Mouse (Mus musculus) testis, adult 2 months (tissue): ENCODE measurements around the gene Gm10188.

Source experiments
- CTCF ChIP-seq: fragments of 200-500 bp; IDR thresholded peaks from 2 replicates; pipeline ENCODE4 v1.5.1; 2012; ENCODE audit warnings: low read depth, mild to moderate bottlenecking, inconsistent platforms, low read length, moderate library complexity; ENCODE audit not compliant: control insufficient read depth, insufficient read depth, insufficient replicate concordance
- POLR2A ChIP-seq: fragments of 200-500 bp; IDR thresholded peaks from 2 replicates; pipeline ENCODE4 v1.6.1; 2012; ENCODE audit warnings: low read depth, mild to moderate bottlenecking, inconsistent platforms, low read length, moderate library complexity; ENCODE audit not compliant: control insufficient read depth

DNA sequence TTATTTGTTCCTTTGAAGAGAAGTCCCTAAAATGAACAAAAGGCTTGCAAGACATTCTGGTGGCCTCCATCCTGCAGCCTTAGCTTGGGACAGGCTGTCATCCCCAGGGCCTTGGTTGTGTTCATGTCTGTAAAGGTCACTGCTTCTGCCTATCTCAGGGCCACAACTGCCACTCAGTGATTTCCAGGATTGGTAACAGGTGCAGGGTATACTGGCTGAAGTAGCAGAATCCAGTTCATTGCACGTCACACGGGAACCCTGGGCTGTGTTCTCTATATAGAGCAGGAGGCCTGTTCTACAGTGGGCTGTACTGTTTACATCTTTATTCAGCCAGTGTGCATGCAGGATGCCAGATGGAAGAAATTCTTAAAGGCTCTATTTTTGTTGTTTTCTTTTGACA lies 38.4 kb upstream of the Gm10188 start:
- TF ChIP-seq CTCF (no peak), POLR2A (no peak)
